Mouse (Mus musculus) gastrocnemius, adult 8-10 months (tissue): Measurements from ENCODE around the gene Olfr727. TPM values are rescaled to one million over a fixed set of nuclear protein-coding genes. Genes with fewer than 3 reads are reported as not detected.

Experiments used
- DNase-seq, 2 experiments: peaks; one replicate each; pipeline ENCODE4 v3.0.0; 2022; ENCODE audit warnings: low spot score in 2 of 2
- total RNA-seq, 4 experiments: library from RNA; stranded (reverse); gene quantifications; 2 replicates each; pipeline ENCODE4 v1.2.4; 2022

Gene Olfr727
- total RNA-seq: not detected

DNA sequence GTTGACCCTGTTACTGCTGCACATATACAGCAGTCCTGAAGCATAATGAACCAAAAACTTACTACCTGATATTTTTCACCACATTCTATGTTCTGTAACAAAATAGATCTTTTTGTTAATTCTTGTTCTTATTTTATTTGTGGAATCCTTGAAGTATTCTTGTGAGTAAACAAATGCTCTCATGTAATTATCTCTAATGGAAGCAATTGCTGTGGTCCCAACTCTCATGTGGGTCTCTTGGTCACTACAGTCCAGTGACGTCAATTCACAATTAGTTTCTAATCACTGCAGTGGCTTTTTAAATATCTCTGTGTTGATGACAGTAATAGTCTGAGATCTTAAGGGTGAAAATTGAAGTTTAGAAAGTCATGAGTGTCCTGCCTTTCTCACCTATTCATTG is at the start of gene Olfr727:
Gene Olfr727 (plus strand): TSS at position 301 of the 400 bp plus-strand sequence.
- no peak for DNase-seq

DNA sequence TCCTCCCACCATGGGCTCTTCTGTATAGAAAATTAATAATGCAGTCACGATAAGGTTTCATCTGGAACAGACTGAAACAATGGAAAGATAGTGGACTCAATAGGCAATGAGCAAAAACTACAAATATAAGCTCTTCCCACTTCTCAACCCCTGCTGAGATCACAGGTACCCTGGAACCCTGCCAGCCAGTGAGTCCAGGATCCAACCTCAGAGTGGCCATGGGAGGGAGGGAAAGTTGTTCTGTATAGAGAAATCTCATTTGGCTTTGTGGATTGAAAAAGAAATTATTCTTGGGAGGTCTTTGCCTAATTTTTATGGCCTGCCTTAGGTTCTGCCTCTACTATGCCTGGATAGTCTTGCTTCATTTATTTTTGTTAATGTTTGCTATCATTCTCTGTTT is 32.1 kb upstream of the Olfr727 start, which contains the start of gene Olfr726:
Gene Olfr726 (minus strand): TSS at position 101 of the 400 bp plus-strand sequence.
- DNase-seq: no peak

DNA sequence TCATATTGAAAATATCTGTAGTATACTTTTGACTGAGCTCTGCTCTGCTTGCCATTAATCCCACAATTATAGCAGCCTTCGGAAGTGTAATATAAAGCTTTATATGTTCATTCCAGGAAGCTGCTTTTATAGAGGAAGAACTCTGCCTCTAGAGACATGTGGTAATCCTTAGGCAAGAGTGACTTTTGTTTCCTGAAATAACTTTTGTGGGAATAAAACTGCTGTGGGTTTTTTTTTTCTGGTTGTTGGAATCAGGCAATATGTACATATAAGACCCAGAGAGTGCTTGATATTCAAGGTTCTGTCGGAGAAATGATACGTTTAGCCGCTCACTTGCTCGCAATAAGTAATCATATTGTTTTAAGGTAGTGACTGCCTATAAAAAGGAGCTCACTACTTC is 19.6 kb downstream of the Olfr727 start, which contains the start of gene Olfr728:
Gene Olfr728 (minus strand): TSS at position 101 of the 400 bp plus-strand sequence.
- DNase-seq: no peak

DNA sequence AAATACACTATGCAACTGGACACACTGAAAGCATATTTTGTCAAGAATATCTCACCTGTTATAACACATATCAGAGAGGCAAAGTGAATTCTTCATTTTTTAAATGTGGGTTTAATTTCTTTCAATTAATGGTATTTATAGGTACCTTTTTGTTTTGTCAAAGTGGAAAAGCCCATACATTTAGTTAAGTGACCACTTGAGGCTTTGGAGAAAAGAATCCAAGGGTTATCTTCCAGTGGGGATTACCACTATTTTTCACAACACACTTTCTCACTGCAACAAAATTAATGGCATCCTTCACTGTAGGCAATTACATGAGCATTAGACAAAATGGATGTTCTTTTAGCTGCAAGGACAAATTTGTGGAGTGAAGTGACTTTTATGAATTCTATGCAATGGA is 29.8 kb downstream of the Olfr727 start, which contains the start of gene Olfr729:
Gene Olfr729 (minus strand): TSS at position 101 of the 400 bp plus-strand sequence.
- no peak for DNase-seq

Other genes starting within 250 kb of the Olfr727 start
- gene Olfr722, start 221.2 kb upstream of the Olfr727 start, total RNA-seq: not detected
- not detected for gene Olfr723, start 191.4 kb upstream of the Olfr727 start, total RNA-seq
- gene Olfr724, start 159.9 kb upstream of the Olfr727 start, total RNA-seq: not detected
- not detected for gene Olfr725, start 82.8 kb upstream of the Olfr727 start, total RNA-seq
- gene Olfr726, start 32.2 kb upstream of the Olfr727 start, total RNA-seq: not detected
- gene Olfr728, start 19.5 kb downstream of the Olfr727 start, total RNA-seq: not detected
- gene Olfr729, start 29.7 kb downstream of the Olfr727 start, total RNA-seq: not detected
- gene Olfr730, start 65.0 kb downstream of the Olfr727 start, total RNA-seq: not detected
- gene Olfr731, start 118.7 kb downstream of the Olfr727 start, total RNA-seq: not detected
- not detected for gene Olfr732, start 161.0 kb downstream of the Olfr727 start, total RNA-seq
- gene Olfr733, start 178.3 kb downstream of the Olfr727 start, total RNA-seq: not detected
- not detected for gene Olfr734, start 203.6 kb downstream of the Olfr727 start, total RNA-seq
- gene Olfr735, start 225.7 kb downstream of the Olfr727 start, total RNA-seq: not detected
- gene Tlr11, start 234.7 kb downstream of the Olfr727 start, total RNA-seq: under 1 TPM in 1 of 4 experiments, not detected in 3; 0.09 TPM